Mouse (Mus musculus) gastrocnemius, adult 8-10 months (tissue): ENCODE measurements around the gene Gpr27. TPM values are rescaled to one million over a fixed set of nuclear protein-coding genes. Genes with fewer than 3 reads are reported as not detected.

Experiments used
- DNase-seq, 2 experiments: peaks; one replicate each; pipeline ENCODE4 v3.0.0; 2022; ENCODE audit warnings: low spot score in 2 of 2
- total RNA-seq, 4 experiments: library from RNA; stranded (reverse); gene quantifications; 2 replicates each; pipeline ENCODE4 v1.2.4; 2022

The Gpr27 gene
- total RNA-seq = under 1 TPM; 0.34 to 0.87 (median 0.66) TPM

DNA sequence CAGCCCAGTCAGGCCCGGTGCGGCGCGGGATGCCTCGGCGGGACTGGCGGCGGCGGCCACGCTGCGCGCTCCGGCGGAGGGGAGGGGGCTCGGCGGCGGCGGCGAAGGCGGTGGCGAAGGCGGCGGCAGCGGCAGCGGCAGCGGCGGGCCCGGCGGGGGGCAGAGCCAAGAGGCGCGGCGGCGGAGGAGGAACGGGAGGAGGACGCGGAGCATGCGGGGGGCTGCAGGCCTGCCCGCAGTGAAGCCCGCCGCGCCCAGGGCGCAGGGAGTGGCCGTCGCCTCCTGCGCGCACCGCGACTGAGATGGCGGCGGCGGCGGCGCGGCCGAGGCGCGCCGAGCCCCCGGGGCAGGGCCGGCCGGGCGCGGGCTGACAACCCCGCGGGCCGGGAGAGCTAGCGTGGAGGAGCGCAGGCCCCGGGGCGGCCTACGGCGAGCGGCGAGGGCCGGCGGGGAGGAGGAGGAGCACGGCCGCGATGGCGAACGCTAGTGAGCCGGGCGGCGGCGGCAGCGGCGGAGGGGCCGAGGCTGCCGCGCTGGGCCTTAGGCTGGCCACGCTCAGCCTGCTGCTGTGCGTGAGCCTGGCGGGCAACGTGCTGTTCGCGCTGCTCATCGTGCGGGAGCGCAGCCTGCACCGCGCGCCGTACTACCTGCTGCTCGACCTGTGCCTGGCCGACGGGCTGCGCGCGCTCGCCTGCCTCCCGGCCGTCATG lies at the start of gene Gpr27:
TSS of gene Gpr27 (plus strand) at position 474 of the 710 bp plus-strand sequence.
- DNase-seq = no peak

GRCm38 (mm10) chr6:99643439-99644199 lies 48.9 kb upstream of the Gpr27 start:
- peak; percentile 35 to 46 for DNase-seq

DNA sequence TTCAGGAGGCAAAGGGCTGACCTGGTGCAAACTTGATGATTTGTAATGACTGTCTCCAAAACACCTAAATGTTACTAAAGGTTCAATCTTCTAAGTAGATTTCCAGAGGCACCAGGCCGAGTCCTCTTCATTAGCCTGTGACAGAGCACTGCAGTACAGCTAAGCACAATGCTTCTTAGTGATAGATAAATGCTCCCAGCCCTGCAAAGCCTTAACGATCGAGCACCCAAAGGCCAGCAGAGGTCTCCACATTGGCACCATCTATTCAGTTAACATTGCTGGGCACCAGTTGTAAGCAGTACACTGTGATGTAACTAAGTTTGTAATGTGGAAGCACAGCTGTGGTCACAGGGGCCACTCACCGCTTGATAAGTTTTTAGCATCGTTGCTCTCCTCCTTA lies 48.1 kb upstream of the Gpr27 start:
- no peak for DNase-seq

DNA sequence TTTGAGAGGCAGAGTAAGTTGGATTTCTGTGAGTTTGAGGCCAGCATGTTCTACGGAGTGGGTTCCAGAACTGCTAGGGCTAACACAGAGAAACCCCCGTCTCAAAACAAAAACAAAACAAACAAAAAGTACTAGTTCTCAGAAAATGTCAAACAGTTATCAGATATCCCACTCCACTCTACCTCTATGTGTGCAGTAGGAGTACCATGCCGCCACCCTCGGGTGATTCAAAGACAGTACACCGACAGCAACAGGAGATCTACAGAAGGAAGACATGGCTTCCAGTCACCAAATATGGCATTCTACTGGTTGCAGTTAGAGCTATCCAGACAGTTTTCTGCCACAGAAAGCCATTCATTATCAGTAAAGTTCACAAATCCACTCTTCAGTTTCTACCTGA lies 47.6 kb upstream of the Gpr27 start:
- DNase-seq = no peak

DNA sequence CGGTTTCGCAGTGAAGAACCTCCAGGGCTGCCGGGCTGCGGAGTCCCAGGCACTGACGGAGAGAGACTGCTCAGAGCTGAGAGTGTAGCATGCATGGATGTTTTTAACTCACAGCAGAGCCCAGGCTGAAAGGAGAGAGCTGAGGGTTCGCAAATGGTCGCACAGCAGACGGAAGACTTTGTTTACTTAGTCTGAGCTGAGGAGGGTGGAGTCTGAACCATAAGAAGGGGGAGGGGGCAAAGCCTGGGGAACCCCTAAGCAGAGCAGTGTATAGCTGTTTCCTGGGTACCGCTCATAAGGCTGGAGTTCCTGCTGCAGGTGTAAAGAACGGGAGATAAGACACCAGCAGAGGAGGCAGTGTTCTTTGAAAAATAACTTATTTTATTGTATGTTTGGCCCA lies 46.1 kb upstream of the Gpr27 start:
- no peak for DNase-seq

DNA sequence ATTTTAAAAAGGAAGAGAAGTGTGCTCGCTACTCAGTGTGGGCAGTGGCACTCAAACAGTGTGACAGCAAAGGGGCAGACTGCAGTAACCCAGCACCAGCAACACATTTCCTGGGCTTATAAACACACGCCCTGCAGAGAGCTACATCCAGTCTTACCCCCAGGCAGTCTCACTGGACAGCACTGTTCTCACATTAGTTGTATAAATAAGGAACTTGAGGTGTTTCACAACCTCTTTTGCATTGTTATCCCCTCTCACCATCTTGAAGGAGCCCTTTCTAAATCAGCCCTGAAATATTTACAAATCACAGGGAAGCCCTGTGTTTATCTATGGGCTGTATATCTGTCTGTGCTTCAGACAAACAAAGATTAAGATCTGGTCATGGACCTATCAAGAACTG lies 43.2 kb upstream of the Gpr27 start:
- DNase-seq = no peak

- no peak for DNase-seq
These were observed 40.1 kb upstream of the Gpr27 start for GRCm38 (mm10) chr6:99652341-99652740.

DNA sequence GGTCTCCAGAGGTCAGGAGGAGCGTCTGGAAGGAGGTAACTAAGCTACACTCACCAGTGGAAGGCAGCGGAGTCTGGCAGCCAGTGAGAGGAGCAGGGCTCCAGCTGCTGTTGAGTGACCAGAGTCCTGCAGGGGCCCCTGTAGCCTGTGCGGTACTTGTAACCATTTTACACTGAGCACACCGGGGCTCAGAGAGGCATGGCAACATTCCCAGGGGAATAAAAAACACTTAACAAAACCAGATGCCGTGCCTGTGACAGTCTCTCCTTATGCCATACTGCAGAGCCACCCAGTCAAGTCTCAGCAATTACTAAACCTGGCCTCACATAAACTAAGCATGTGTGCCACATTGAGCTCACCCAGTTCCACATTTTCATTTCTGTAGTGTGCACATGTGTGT lies 38.1 kb upstream of the Gpr27 start:
- DNase-seq = no peak

- DNase-seq = no peak
These were observed 37.0 kb upstream of the Gpr27 start for GRCm38 (mm10) chr6:99655488-99655887.

- DNase-seq = no peak
These were observed 36.4 kb upstream of the Gpr27 start for GRCm38 (mm10) chr6:99656088-99656487.

DNA sequence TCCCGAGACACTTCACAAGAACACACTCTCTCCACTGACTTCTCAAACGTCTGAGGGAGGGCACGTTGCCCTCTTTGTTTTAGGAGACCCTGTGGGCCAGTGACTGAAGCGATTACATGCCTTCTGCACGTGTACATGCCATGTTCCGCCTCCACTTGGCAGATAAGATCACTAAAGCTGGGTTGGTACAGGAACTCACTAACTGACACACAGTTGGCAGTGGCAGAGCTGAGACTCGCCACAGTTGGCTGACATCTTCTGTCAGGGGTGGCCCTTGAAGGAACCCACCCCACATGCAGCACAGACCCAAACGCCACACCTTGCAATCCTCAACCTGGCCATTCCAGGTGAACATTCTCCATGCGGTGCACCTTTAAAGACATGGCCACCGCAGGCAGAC lies 33.9 kb upstream of the Gpr27 start:
- DNase-seq = no peak

- DNase-seq = no peak
These were observed 32.0 kb upstream of the Gpr27 start for GRCm38 (mm10) chr6:99660443-99660842.

DNA sequence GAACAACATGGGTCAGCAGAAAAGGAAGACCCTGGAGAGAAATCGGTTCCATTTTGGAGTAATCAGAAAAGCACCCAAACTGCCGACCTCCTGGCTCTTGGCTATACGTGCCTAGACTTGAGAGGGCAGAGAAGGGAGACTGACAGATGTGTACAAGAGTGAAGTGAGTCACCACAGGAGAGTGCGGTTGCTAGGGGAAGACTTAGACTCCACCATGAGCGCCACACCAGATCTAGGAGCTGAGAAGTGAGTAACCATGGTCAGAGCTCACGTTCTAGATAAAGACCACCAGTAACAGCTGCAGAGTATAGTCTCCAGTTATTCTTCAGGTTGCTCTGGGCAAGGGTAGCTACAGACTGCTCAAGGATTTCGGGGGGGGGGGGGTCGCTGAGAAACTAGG lies 29.2 kb upstream of the Gpr27 start:
- no peak for DNase-seq

DNA sequence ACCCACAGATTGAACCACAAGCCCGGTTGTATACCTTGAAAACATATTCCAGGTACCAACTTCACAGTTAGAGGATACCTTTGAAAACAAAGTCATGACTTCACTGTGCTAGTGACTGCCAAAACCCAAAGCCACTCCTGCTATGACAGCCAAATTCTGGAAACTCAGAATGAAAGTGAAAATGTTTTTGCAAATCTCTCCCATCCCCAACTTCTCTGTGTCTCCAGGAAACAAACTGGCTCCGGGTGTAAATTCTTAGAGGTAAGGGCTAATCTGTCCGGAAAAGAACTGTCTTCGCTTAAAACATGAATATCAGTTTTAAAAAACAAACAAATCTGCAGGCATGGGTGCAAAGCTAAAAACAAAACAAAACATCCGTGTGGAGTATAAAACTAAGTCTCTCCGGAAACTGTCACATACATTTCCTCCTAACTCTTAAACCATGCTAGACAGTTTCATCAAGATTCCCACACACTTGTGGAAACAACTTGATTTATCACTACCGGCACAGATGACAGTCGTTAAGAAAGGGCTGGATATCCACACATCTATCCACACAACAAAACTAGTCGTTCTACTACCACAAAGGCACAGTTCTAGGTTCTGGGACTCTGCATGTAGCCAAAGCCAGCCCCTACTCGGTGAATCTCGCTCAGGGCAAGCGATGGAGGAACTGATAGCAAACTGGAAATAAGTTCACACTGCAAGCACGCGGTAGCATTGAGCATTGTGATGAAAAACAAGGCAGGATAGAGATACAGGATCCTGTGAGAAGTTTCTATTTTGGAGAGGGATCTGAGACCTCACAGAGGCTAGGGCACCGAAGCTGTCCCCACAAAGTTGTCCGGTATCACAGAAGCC lies 26.8 kb upstream of the Gpr27 start:
- DNase-seq = no peak

DNA sequence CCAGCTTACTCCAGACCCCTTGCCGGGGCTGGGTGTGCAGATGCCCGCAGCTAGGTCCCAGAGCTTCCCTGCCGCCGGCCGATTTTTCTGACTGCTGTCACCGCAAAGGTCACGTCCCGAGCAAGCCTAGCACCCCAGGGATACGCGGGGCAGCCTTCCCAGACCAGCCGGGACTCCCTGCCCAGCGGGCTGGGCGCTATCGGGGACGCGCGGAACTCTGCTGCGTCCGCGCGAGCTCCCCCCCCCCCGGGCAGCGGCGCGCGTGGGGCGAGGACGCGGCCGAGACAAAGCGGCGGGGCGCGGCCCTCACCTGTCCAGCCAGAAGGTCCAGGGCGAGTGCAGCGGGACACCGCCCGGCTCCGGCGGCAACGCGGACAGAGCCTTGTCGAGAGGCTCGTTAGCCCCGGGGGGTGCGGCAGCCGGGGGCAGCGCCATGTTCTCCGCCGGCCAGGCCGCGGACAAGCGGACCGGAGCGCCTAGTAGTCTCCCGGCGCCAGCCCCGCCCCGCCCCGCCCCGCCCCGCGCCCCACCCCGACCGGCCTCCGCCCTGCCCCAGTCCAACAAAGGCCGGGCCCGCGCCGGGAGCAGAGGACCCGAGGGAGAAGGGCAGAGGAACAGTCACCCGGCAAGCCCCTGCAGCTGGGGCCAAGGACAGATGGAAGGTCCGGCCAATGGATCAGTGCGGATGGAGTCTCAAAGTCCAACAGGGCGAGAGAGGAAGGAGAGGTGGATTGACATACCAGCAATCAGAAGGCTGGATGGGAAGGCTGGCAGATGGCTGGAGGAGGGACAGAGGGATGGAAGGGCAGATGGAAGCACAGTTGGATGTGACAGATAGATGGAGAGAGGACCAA lies 25.9 kb upstream of the Gpr27 start, which contains the start of the genes Eif4e3 and Gm20696:
TSS of gene Eif4e3 (minus strand) at position 454 of the 854 bp plus-strand sequence.
TSS of gene Gm20696 (minus strand) at position 480 of the 854 bp plus-strand sequence.
- peak; percentile 18 to 53 for DNase-seq

DNA sequence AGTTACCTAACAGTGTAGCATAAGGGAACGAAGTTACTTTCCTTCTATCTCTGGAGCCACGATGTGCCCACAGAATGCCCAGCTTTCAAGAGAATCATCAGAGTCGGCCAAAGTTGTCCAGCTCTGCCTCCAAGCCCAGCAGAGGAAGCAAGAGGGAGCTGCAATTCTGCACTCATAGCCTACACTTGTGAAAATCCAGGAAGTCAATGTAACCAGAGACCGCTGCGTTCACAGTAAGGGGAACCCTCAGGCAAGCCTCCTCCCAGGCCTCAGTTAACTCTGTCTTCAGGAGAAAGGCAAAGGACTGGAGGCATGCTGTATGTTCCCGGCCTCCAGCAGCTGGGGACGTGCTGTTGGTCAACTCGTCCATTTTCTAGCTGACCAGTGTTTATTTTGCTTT lies 25.2 kb upstream of the Gpr27 start:
- no peak for DNase-seq

DNA sequence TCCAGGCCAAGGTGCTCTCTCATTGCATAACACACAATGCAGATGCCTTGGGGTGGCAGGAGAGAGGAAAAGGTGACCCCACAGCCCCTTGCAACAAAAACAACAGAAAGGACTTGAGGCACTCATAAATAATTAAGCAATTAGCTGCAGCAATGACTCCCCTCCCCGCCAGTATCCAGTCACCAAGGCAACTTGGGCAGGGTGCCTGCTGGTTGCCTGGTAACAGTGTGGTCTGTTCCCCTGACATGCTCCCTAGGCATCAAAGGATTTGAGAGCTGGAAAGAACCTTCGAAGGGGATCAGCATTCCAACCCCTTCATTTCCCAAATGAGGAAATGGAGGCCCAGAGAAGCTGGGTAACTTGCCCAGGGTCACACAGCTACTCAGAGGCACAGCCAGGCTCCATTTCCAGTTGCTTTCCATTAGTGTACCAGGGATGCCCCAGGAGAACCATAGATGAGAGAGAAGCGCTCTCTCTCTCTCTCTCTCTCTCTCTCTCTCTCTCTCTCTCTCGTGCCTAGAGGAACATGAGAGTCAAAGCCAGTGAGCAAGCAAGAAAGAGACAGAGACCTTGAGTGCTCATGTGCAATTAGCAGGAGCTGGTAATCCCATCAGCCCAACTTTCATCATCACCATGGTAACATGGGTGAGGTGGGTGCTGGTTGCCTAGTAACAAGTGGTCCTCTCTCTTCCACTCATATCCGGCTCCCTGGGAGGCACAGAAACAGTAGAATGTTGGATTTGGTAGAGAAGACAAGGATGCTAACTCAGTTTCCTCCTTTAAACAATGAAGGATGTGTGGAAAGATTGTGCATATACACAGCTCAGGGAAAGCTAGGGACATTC lies 22.8 kb upstream of the Gpr27 start:
- no peak for DNase-seq

DNA sequence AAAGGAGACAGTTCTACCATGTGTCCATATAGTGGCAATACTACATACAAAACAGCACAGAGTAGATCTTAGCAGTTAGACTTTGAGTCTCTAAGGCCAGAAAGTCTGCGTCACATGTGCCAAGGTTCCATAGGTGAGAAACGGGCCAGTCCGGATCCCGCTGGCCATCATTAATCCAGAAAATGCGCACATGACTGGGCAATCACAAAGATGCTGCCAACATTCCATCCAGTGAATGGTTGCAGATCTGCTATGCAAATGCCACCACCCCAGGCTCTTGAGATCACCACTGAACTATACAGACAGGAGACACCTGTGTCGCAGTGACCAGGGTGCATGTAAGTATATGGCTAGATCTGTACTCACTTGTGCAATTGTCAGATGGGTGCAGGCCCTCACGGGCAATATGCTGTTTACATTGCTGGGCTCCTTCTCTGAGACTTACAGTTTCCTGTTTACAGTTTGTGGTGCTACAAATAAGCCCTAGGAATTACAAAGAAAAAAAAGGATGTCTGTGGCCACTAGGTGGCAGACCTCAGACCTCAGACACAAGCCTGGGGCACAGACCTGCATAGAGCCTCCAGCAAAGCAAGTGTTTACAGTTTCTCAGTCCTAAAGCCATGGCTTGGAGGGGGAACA lies 21.9 kb upstream of the Gpr27 start:
- peak in 1 of 2 experiments; percentile 10 for DNase-seq

- DNase-seq = no peak
These were observed 20.7 kb upstream of the Gpr27 start for GRCm38 (mm10) chr6:99671768-99672167.
